Mouse (Mus musculus): ENCODE measurements around the gene Pnldc1.
"Not testable (repeated sequence)": the region's sequence is repeated elsewhere in the genome, so short reads cannot be mapped to it uniquely, and the experiment has no call there.

The Pnldc1 gene

GRCm38 (mm10) chr17:12906436-12906835 lies 3.6 kb downstream of the Pnldc1 start:
- DNase-seq (ENCODE audit: low spot score in 2 of 2), result no peak

DNA sequence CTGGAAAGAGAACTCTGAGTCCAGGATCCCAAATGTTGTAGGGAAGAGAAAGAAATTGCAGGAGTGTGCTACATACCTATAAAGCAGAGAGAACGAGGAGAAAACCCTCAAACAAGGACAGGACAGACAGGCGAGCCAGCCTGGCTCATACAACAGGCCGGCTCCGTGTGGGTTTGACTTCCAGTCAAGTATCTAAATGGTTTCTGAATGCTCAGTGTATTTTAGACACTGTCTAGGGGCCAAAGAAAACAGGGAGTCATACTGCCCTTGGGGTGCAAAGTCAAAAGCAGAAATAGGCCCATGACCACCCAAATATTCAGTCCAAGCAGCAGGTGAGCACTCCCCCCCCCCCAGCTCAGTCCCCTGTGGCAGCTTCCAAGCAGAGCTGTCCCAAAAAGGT lies 4.2 kb downstream of the Pnldc1 start:
- DNase-seq (ENCODE audit: low spot score in 2 of 2), result no peak

- no peak for DNase-seq (ENCODE audit: low spot score in 2 of 2)
These were observed 5.7 kb downstream of the Pnldc1 start for GRCm38 (mm10) chr17:12904349-12904748.

- DNase-seq (ENCODE audit: low spot score in 2 of 2), result no peak
These were observed 6.4 kb downstream of the Pnldc1 start for GRCm38 (mm10) chr17:12903372-12904333.

- no peak for DNase-seq (ENCODE audit: low spot score in 2 of 2)
These were observed 7.7 kb downstream of the Pnldc1 start for GRCm38 (mm10) chr17:12902291-12902690.

DNA sequence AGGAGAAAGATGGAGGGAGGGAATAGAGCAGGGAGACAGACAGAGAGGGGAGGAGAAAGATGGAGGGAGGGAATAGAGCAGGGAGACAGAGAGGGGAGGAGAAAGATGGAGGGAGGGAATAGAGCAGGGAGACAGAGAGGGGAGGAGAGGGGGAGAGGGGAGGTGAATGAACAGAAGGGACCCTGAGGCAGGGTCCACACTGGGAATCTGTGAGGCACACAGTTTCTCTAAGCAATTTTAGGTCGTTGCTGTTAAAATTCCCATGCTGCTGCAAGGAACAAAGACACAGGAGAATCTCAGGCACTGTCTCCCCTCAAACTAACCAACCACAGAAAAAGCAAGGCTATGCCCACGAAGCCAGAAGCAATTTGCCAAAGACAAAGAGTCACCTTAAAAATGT lies 11.4 kb downstream of the Pnldc1 start:
- DNase-seq (ENCODE audit: low spot score in 2 of 2), result not testable (repeated sequence)

DNA sequence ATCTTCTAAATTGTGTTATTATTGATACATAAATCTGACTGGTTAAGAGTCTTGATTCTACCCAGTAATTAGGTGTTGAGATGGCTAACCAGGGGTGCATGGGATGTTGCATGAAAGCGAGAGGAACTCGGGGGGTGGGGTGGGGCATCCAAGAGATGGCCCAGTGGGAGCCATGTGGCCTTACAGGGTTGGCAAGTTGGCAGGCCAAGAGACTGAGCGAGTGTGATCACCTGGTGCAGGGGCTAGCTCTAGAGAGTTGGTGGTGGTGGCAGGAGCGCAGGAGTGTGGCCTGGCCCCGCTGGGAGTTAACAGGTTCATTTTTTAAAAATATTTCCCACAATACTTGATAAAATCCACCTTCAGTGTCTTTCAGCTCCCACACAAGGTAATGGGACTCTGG lies 12.4 kb downstream of the Pnldc1 start:
- DNase-seq (ENCODE audit: low spot score in 2 of 2), result no peak

DNA sequence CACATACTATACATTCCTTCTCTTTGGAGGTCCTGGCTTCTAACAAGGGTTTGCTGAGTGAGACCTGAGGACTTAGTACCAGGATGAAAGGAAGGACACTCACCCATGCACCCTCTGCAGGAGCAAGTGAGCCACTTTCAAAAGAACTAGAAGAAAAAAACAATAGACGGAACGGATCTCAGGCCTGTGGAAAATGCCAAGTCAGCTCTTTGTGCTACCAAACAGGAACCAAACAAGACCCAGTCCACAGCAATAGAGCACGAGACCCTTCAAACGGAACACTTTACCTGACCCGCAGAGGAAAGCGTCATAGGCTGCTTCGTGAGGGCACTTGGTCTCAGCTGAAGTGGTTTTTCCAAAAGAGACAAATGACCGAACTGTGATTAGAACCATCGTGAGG lies 18.0 kb downstream of the Pnldc1 start:
- no peak for DNase-seq (ENCODE audit: low spot score in 2 of 2)

DNA sequence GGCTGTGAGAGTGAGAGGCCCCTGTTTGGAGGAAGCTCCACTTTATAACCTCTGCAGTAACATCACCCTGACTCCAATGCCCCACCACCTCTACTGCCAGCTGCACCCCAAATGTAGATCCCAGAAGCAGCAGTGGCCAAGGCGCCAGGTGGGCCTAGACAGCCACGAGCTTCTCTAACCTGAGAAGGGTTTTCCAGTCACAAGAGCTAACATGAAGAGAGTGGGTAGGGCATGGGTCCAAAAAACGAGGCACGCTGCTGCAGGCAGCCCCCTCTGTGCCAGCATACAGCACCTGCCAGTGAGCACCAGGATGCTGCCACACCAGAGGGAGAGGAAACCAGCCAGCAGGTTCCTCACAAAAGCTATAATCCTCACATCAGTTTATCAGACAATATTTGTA lies 19.0 kb downstream of the Pnldc1 start:
- no peak for DNase-seq (ENCODE audit: low spot score in 2 of 2)

DNA sequence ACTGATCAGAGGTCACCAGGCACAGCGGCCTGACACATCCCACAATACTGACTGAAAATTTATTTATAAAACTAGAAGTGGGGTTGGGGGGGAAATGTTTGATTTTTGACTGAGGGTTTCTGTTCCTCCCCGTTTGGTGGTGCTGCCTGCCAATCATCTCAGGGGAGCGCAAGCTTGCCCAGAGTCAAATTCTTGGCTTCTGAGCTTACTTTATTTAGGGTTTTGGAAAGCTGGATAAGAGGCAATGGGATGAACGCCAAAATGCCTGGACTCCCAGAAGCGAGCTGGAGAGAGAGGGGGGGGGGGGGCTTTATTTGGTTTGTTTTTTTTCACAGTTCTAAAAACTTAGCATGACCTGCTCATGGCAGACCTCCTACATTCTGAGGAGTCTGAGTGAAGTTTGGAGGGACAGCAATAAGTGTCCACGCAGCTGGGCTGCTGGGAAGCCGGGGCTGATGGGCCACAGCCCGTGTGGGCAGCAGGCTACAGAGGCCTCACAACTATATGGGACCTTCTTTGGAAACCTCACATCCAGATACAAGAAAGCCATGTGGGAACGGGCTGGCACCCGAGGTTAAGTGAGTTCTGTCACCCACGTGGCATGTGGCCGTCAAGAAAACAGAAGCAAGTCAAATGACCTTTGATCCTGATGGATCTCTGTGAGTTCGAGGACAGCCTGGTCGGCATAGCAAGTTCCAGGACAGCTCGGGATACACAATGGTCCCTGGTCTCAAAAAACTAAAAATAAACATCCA lies 22.8 kb downstream of the Pnldc1 start:
- DNase-seq (ENCODE audit: low spot score in 2 of 2), result no peak

GRCm38 (mm10) chr17:12886620-12887019 lies 23.4 kb downstream of the Pnldc1 start:
- no peak for DNase-seq (ENCODE audit: low spot score in 2 of 2)

GRCm38 (mm10) chr17:12881216-12881615 lies 28.8 kb downstream of the Pnldc1 start:
- DNase-seq (ENCODE audit: low spot score in 2 of 2), result no peak

DNA sequence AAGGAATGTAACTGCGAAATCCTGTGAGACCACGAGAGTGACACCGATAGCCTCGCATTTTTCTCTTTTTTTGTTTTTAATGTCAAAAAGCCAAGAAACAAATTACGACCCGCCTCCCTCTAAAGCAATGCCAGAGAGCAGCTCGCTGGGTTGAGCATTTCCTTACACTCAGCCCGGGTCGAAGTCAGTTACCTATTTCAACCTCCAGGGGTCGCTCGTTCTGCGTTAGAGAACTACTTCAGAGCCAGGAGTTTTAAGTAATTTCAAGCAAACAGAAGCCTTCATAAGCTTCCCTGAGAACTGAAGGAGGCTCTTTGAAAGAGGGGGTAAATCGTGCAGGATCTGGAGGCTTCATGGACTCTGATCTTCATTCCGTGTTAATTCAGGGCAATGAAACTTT lies 29.9 kb downstream of the Pnldc1 start:
- peak; percentile 59 to 81 for DNase-seq (ENCODE audit: low spot score in 2 of 2)

DNA sequence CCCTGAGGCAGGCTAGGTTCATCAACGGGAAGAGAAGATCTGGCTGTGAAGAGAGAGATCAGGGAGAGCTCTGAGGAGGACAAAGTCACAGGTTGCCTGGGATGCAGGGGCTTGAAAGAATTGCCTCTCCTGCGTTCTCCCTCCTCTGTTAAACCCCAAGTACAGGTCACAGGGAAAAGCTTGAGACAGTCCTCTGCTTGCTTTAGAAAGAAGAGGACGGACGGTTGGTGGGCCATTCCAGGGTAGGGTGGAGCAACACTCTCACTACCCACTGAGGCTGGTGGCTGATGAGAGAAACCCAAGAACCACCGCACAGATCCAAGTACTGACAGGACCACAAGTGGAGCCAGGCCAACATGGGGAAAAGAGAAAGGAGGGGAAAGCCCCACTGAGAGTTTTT lies 34.3 kb downstream of the Pnldc1 start, which contains the start of gene Mrgprh:
Mrgprh (plus strand) TSS at position 301 of the 400 bp plus-strand sequence.
- DNase-seq (ENCODE audit: low spot score in 2 of 2), result no peak

GRCm38 (mm10) chr17:12872275-12873028 lies 37.6 kb downstream of the Pnldc1 start:
- peak in 1 of 2 experiments; percentile 38 for DNase-seq (ENCODE audit: low spot score in 2 of 2)

- DNase-seq (ENCODE audit: low spot score in 2 of 2), result no peak
These were observed 41.4 kb downstream of the Pnldc1 start for GRCm38 (mm10) chr17:12868640-12869039.

- DNase-seq (ENCODE audit: low spot score in 2 of 2), result no peak
These were observed 42.0 kb downstream of the Pnldc1 start, which contains the start of gene Mas1 for GRCm38 (mm10) chr17:12868043-12868442. Mas1 (minus strand) TSS chr17:12868143.

DNA sequence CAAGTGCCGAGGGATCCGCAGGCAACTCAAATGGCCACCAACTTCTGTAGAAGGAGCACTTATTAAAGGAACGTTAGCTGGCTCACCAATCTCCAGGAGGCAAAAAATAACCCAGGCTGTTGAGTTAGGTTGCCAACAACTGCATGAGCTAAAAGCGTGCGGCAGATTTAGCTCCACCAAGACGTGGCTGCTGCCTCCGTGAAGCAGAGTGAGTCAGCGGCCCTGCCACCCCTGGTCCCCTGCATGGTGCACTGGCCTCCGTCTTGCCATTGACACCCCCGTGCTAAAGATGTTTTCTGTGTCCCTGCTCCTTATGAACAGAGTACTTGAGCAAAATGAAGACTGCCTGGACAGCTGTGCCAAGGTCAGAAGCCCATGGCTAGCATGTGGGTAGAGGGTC lies 43.2 kb downstream of the Pnldc1 start:
- DNase-seq (ENCODE audit: low spot score in 2 of 2), result no peak

- DNase-seq (ENCODE audit: low spot score in 2 of 2), result no peak
These were observed 44.6 kb downstream of the Pnldc1 start for GRCm38 (mm10) chr17:12865407-12865806.

- no peak for DNase-seq (ENCODE audit: low spot score in 2 of 2)
These were observed 45.9 kb downstream of the Pnldc1 start for GRCm38 (mm10) chr17:12864111-12864510.

DNA sequence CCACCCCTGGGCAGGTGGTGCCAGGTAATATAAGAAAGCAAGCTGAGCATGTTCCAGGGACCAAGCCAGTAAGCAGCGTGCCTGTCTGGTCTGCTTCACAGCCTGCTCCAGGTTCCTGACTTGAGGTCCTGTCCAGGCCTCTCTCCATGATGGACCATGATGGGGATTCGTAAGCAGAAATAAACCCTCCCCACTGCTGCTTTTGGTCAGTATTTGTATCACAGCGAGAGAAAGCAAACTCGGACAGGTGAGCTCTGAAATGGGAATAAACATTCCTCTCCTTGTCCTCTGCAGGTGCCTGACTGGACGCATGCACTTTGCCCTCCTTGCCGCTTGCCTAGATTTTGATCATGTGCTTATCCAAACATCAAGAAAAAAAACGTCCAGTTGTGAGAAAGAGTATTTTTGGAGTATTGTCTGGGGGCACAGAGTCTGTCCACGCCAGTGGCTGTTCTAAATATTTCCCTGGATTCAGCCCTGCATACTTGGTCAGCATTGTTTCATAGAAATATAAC lies 51.0 kb downstream of the Pnldc1 start:
- no peak for DNase-seq (ENCODE audit: low spot score in 2 of 2)

DNA sequence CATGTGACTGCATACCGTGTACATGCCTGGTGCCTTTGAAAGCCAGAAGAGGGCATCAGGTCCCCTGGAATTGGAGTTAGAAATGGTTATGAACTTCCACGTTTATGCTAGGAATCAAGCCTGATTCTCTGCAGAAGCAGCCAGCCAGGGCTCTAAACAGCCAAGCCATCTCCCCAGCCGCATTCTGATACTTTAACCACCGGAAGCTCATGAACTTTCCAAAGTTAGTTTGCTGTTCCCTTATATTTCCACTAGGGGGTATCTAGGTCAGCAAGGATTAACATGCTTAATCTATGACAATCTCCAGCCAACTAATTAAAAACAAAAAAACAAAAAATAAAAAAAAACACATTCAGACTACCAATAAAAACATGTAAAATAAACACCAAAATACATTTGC lies 52.0 kb downstream of the Pnldc1 start:
- DNase-seq (ENCODE audit: low spot score in 2 of 2), result no peak
